Mouse (Mus musculus): ENCODE data around the gene Clec16a. TPM values are rescaled to one million over a fixed set of nuclear protein-coding genes. Genes with fewer than 3 reads are reported as not detected.

Gene Clec16a
- polyA plus RNA-seq, 1 experiment from 2014 or later: 27.2 TPM

- Histone ChIP-seq H3K27ac (replicated peaks) (no peak overlapping the region), H3K9me3 (replicated peaks) (no peaks in the 10 kb centered on the region), H3K36me3 (no peaks in the 10 kb centered on the region), H3K4me1 (no peaks in the 10 kb centered on the region), H3K4me3 (no peak overlapping the region), H3K27me3 (ENCODE audit: low read depth, poor library complexity, severe bottlenecking) (no peaks in the 10 kb centered on the region)
- no peak for DNase-seq (ENCODE audit: low spot score)
- WGBS: 93% methylated on average over 3 of the region's 3 CpGs
These were observed 209.6 kb downstream of the Clec16a start for GRCm38 (mm10) chr16:10754521-10755296.

- no peaks in the 10 kb centered on the region for H3K36me3 ChIP-seq
- H3K4me1 ChIP-seq: peaks cover 4% of the 10 kb centered on the region; the same call in 1 of the 2 replicates
- DNase-seq (ENCODE audit: low spot score): no peak
- no peaks in the 10 kb centered on the region for H3K9me3 ChIP-seq (replicated peaks)
- no peak overlapping the region for H3K4me3 ChIP-seq
- WGBS: 74% methylated on average over 6 of the region's 6 CpGs
- H3K27ac ChIP-seq (replicated peaks): no peak overlapping the region
- H3K27me3 ChIP-seq (ENCODE audit: low read depth, poor library complexity, severe bottlenecking): no peaks in the 10 kb centered on the region
These were observed 211.0 kb downstream of the Clec16a start for GRCm38 (mm10) chr16:10756168-10756567.

- H3K36me3 ChIP-seq: no peaks in the 10 kb centered on the region
- 78% methylated on average over 8 of the region's 8 CpGs for WGBS
- peaks cover 6% of the 10 kb centered on the region; the same call in 1 of the 2 replicates for H3K4me1 ChIP-seq
- H3K27ac ChIP-seq (replicated peaks): 0 out of 2 replicates have a peak overlapping the region, but pooled peaks have one; percentile 17
- no peaks in the 10 kb centered on the region for H3K9me3 ChIP-seq (replicated peaks)
- DNase-seq (ENCODE audit: low spot score): no peak
- no peaks in the 10 kb centered on the region for H3K27me3 ChIP-seq (ENCODE audit: low read depth, poor library complexity, severe bottlenecking)
- H3K4me3 ChIP-seq: no peak overlapping the region
These were observed 216.0 kb downstream of the Clec16a start for GRCm38 (mm10) chr16:10761182-10761581.

DNA sequence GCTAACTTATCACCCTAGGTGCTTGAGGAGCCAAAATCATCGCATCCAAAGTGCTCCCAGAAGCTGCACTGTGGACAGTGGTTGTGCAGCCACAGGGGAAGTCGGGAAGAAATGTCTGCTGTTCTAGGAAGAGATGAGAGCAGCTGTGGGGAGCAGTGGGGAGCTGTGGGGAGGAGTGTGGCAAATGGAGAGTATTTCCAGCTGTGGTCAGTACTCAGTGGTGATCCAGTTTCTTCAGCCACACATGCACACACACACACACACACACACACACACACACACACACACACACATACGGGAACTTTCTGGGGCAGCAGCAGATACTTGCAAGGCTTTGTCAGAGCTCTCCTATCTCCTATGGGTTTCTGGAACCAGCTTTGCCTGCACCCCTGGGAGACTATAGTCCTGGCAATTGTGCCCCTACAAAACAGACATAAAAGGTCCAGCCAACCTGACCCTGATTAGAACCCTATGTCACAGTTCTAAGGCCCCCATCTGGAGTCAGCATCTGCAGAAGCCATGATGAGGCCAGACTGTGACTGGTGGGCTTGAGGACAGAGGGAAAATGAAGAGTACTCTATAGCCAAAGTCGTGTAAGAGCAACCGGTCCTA is 217.5 kb downstream of the Clec16a start:
- DNase-seq (ENCODE audit: low spot score): no peak
- no peaks in the 10 kb centered on the region for H3K27me3 ChIP-seq (ENCODE audit: low read depth, poor library complexity, severe bottlenecking)
- WGBS: 77% methylated on average over 5 of the region's 5 CpGs
- H3K27ac ChIP-seq (replicated peaks): no peak overlapping the region
- H3K4me3 ChIP-seq: no peak overlapping the region
- no peaks in the 10 kb centered on the region for H3K36me3 ChIP-seq
- H3K4me1 ChIP-seq: peaks cover 6% of the 10 kb centered on the region; the same call in 1 of the 2 replicates
- no peaks in the 10 kb centered on the region for H3K9me3 ChIP-seq (replicated peaks)

DNA sequence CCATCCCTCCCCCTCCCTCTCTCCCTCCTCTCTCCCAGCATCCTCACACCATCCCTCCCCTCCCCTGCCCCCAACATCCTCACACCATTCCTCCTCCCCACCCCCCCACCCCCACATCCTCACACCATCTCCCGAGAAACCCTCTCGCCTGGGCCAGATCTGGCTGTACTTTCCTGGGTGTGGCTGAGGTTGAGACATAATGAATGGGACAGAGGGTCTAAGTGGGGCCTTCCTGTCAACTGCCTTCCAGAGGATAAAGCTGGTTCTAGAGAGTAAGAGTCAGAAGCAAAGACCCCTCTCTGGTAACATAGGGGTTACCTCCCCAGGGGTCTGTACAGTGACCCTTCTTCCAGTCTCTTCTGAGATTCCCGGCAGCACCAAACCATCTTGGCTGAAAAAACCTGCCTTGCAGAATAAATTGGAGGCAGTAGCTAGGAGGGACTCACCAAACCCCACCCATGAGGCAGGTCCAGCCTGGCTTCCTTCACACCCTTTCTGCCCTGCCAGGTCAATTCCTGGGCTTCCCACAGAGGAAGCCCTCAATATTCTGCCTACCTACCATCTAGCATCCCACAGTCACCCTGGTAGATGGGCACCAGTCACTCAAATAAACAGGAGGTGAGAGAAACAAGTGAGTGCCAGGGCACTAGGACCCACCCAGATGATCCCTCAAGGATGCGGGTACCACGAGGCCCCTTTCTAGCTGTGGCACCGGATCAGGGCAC is 218.6 kb downstream of the Clec16a start:
- WGBS: 73% methylated on average over 6 of the region's 6 CpGs
- Histone ChIP-seq H3K9me3 (replicated peaks) (no peaks in the 10 kb centered on the region), H3K4me3 (no peak overlapping the region), H3K36me3 (no peaks in the 10 kb centered on the region), H3K27ac (replicated peaks) (no peak overlapping the region), H3K27me3 (ENCODE audit: low read depth, poor library complexity, severe bottlenecking) (no peaks in the 10 kb centered on the region), H3K4me1 (peaks cover 6% of the 10 kb centered on the region; the same call in 1 of the 2 replicates)
- no peak for DNase-seq (ENCODE audit: low spot score)

DNA sequence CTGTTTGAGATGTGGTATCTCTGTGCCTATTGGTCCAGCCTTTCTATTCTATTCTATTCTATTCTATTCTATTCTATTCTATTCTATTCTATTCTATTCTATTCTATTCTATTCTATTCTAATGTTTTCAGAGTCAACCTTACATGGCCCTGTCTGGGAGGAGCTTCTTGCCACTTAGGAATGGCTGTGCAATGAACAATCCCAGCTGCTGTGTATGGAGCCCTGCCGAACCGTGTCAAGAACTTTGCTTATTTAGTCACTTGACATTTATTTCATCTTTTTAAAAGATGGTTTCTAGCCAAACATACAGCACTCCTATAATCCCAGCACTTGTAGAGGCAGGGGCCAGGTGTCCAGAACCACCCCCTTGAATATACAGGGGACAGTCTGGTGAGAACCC is 219.2 kb downstream of the Clec16a start:
- H3K4me3 ChIP-seq: no peak overlapping the region
- no peaks in the 10 kb centered on the region for H3K36me3 ChIP-seq
- no peak overlapping the region for H3K27ac ChIP-seq (replicated peaks)
- H3K27me3 ChIP-seq (ENCODE audit: low read depth, poor library complexity, severe bottlenecking): no peaks in the 10 kb centered on the region
- 73% methylated on average over 2 of the region's 2 CpGs for WGBS
- no peaks in the 10 kb centered on the region for H3K9me3 ChIP-seq (replicated peaks)
- H3K4me1 ChIP-seq: peaks cover 6% of the 10 kb centered on the region; the same call in 1 of the 2 replicates
- DNase-seq (ENCODE audit: low spot score): no peak

DNA sequence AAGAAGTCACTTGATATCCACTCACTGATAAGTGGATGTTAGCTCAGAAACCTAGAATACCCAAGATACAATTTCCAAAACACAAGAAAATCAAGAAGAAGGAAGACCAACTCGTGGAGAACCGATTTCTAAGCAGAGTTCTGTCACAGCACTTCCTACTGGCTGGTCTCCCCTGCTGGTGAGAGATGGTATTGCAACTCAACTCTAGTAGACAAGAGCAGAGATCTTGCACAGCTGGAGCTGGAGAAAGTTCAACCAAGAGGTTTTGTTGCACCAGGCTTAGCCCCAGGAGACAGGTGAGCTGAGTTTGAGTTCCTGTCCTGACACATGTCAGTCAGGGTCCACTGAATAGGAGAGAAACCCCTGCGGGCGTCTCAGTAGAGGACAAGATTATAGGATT is 222.0 kb downstream of the Clec16a start:
- peaks cover 5% of the 10 kb centered on the region for H3K27me3 ChIP-seq (ENCODE audit: low read depth, poor library complexity, severe bottlenecking)
- H3K36me3 ChIP-seq: no peaks in the 10 kb centered on the region
- H3K9me3 ChIP-seq (replicated peaks): no peaks in the 10 kb centered on the region
- peak; percentile 60 for DNase-seq (ENCODE audit: low spot score)
- no peak overlapping the region for H3K4me3 ChIP-seq
- no peak overlapping the region for H3K27ac ChIP-seq (replicated peaks)
- 0 out of 2 replicates have a peak, but pooled peaks cover 5% of the 10 kb centered on the region for H3K4me1 ChIP-seq
- 46% methylated on average over 4 of the region's 4 CpGs for WGBS

- Histone ChIP-seq H3K27ac (replicated peaks) (no peak overlapping the region), H3K4me1 (0 out of 2 replicates have a peak, but pooled peaks cover 5% of the 10 kb centered on the region), H3K36me3 (no peaks in the 10 kb centered on the region), H3K27me3 (ENCODE audit: low read depth, poor library complexity, severe bottlenecking) (peaks cover 5% of the 10 kb centered on the region), H3K4me3 (no peak overlapping the region), H3K9me3 (replicated peaks) (no peaks in the 10 kb centered on the region)
- no peak for DNase-seq (ENCODE audit: low spot score)
- 70% methylated on average over 9 of the region's 9 CpGs for WGBS
These were observed 223.7 kb downstream of the Clec16a start for GRCm38 (mm10) chr16:10768821-10769220.

- no peak overlapping the region for H3K4me3 ChIP-seq
- WGBS: 43% methylated on average over 2 of the region's 2 CpGs
- H3K27me3 ChIP-seq (ENCODE audit: low read depth, poor library complexity, severe bottlenecking): peaks cover 5% of the 10 kb centered on the region
- no peak overlapping the region for H3K27ac ChIP-seq (replicated peaks)
- no peaks in the 10 kb centered on the region for H3K36me3 ChIP-seq
- no peak for DNase-seq (ENCODE audit: low spot score)
- 0 out of 2 replicates have a peak, but pooled peaks cover 5% of the 10 kb centered on the region for H3K4me1 ChIP-seq
- no peaks in the 10 kb centered on the region for H3K9me3 ChIP-seq (replicated peaks)
These were observed 224.5 kb downstream of the Clec16a start for GRCm38 (mm10) chr16:10769661-10770060.

- H3K9me3 ChIP-seq (replicated peaks): no peaks in the 10 kb centered on the region
- 0 out of 2 replicates have a peak, but pooled peaks cover 5% of the 10 kb centered on the region for H3K4me1 ChIP-seq
- peaks cover 5% of the 10 kb centered on the region for H3K27me3 ChIP-seq (ENCODE audit: low read depth, poor library complexity, severe bottlenecking)
- WGBS: 57% methylated on average over 4 of the region's 4 CpGs
- DNase-seq (ENCODE audit: low spot score): no peak
- no peaks in the 10 kb centered on the region for H3K36me3 ChIP-seq
- no peak overlapping the region for H3K27ac ChIP-seq (replicated peaks)
- no peak overlapping the region for H3K4me3 ChIP-seq
These were observed 225.6 kb downstream of the Clec16a start for GRCm38 (mm10) chr16:10770531-10771325.

DNA sequence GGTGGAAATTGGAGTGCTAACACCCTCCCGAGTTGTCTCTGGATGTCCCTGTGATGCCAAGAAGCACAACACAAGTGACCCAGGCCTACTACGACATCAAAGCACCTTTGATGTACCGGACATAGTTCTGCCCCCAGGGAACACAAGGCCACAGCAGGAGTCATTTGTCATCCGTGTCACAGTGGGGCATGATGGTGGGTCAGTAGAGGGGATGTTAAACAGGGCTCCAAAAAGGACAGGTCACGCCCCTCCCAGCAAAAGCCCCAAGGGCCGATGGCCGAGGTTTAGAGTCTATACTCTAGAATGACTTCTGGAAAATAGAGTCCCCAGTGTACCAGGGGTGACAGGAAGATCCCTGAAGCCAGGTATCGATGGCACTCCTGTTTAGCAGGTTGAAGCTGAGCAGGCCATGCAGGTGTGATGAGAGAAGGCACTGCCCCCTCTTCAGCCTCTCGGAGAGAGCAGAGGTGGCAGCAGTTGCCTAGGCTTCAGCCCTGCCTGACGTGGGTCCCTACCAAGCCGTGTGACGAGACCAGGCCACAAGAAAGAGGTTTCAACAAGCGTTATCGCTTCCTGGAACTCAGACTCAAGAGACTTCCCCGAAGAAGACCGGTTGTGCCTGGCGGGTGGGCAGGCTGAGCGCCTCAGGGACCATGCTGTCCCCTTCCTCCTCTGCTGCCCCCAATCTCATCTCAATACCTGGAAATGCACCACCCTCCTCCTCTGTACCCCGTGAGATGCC is 226.8 kb downstream of the Clec16a start:
- no peak overlapping the region for H3K4me3 ChIP-seq
- H3K27me3 ChIP-seq (ENCODE audit: low read depth, poor library complexity, severe bottlenecking): peaks cover 5% of the 10 kb centered on the region
- H3K9me3 ChIP-seq (replicated peaks): no peaks in the 10 kb centered on the region
- DNase-seq (ENCODE audit: low spot score): no peak
- peaks cover 12% of the 10 kb centered on the region; the same call in 1 of the 2 replicates for H3K4me1 ChIP-seq
- no peak overlapping the region for H3K27ac ChIP-seq (replicated peaks)
- no peaks in the 10 kb centered on the region for H3K36me3 ChIP-seq
- 72% methylated on average over 19 of the region's 19 CpGs for WGBS

All from midbrain, embryonic 10.5 days (tissue).